Mouse (Mus musculus) lung, embryonic 14.5 days (tissue): Measurements from ENCODE around the gene Fam83c. TPM values are rescaled to one million over a fixed set of nuclear protein-coding genes. Genes with fewer than 3 reads are reported as not detected.
A peak's percentile ranks its signal among the peaks of the same experiment; 100 is the strongest.

Experiments used
- ATAC-seq: fragments of 200-750 bp; cut with Nextera tagmentation; 2 replicates; pipeline ENCODE4 v1.8.0; 2017; ENCODE audit warnings: mild to moderate bottlenecking, moderate TSS enrichment, moderate library complexity; ENCODE audit not compliant: insufficient read depth
- DNase-seq: peaks from one replicate; pipeline ENCODE4 v3.0.0-alpha.2; 2015
- H3K27ac ChIP-seq: fragments of 300-500 bp; sonication (generic); 2 replicates; pipeline ENCODE4 v1.5.1; 2014; ENCODE audit warnings: low read depth, mild to moderate bottlenecking, moderate library complexity
- H3K27me3 ChIP-seq: fragments of 300-500 bp; sonication (generic); 2 replicates; pipeline ENCODE4 v1.6.1; 2014; ENCODE audit warnings: low read length, control low read depth; ENCODE audit not compliant: insufficient read depth
- H3K36me3 ChIP-seq: fragments of 300-500 bp; sonication (generic); 2 replicates; pipeline ENCODE4 v1.6.1; 2014; ENCODE audit warnings: control low read depth; ENCODE audit not compliant: insufficient read depth
- H3K4me1 ChIP-seq: fragments of 300-500 bp; sonication (generic); 2 replicates; pipeline ENCODE4 v1.6.1; 2014; ENCODE audit warnings: antibody characterized with exemption, control low read depth; ENCODE audit not compliant: insufficient read depth
- H3K4me2 ChIP-seq: fragments of 300-500 bp; sonication (generic); 2 replicates; pipeline ENCODE4 v1.6.1; 2014; ENCODE audit warnings: mild to moderate bottlenecking
- H3K4me3 ChIP-seq: fragments of 300-500 bp; sonication (generic); 2 replicates; pipeline ENCODE4 v1.5.1; 2014; ENCODE audit warnings: low read depth, low read length
- H3K9ac ChIP-seq: fragments of 300-500 bp; sonication (generic); 2 replicates; pipeline ENCODE4 v1.6.1; 2014
- H3K9me3 ChIP-seq: fragments of 300-500 bp; sonication (generic); 2 replicates; pipeline ENCODE4 v1.6.1; 2016; ENCODE audit warnings: low read depth, low read length, control low read depth
- CTCF ChIP-seq: IDR thresholded peaks from 2 replicates; pipeline ENCODE4 v1.5.1; 2016; ENCODE audit warnings: antibody characterized with exemption, low read depth
- WGBS: fragments of 180-500 bp; shearing (Covaris S2); extraction: QIAGEN DNeasy Blood & Tissue Kit; methylation state at CpG from one replicate; pipeline ENCODE4 v1.1.7; 2014; 5-methylcytosine and 5-hydroxymethylcytosine counted together
- polyA plus RNA-seq: library from polyadenylated mRNA; unstranded; fragments of >200 nt; fragmentation: Nextera tagmentation; extraction: Ambion mirVana; gene quantifications from 2 replicates; pipeline ENCODE4 v1.2.1, GENCODE M21; 2014

The Fam83c gene
- polyA plus RNA-seq, 1 experiment from 2014 or later, result 0.11 TPM

- H3K9me3 ChIP-seq, result no peaks in the 10 kb centered on the region
- peak; percentile 96 for DNase-seq
- peak within 1 kb of the TSS; percentile 83 for H3K4me2 ChIP-seq
- TF ChIP-seq CTCF, result no peak
- peak within 1 kb of the TSS; percentile 80 for H3K9ac ChIP-seq
- peak; percentile 97 for ATAC-seq
- peak within 1 kb of the TSS; percentile 82 for H3K27ac ChIP-seq
- 2% methylated on average over 27 of the region's 27 CpGs for WGBS
- peak within 1 kb of the TSS; percentile 88 for H3K4me3 ChIP-seq
- H3K36me3 ChIP-seq, result peaks cover 20% of the 10 kb centered on the region
- no peaks in the 10 kb centered on the region; the same call in 1 of the 2 replicates for H3K4me1 ChIP-seq
- no peaks in the 10 kb centered on the region for H3K27me3 ChIP-seq
Observed at GRCm38 (mm10) chr2:155826630-155827424, 7.8 kb downstream of the Fam83c start, which contains the start of gene Eif6. TSS of gene Eif6 (minus strand) at chr2:155826925.

DNA sequence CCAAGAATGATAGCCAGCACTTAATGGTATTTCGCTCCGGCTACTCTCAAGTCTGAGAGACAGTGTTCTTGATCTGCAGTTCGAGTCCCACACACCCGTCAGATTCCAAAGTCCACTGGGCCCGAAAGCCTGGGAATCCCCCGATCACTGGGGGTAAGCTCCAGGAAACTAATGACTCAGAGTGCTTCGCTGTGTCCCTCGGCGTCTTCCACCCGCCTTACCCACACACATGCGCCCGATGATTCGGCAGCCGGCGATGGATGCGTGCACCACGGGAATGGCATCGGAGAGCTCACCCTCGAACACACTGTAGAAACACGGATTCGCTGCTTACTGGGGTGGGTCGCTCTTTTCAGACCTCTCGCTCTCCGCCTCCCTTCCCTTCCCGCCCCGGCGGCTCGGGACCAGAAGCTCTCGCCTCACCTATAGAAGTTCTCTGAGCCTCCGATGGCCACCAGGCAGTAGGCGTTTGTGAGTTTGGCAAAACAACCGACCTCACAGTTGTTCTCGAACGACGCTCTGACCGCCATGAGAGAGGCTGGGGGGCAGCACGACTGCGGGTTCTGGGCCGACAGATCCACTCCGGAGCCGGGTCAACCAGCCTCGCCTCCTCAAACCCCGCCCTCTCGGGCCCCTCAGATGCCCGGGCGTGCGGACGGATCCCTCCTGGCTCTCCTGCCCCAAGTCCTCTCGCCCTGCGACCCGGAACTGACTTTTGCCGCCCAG lies 8.6 kb downstream of the Fam83c start:
- ATAC-seq (0 out of 2 replicates have a peak, but pooled peaks have one; percentile 0), DNase-seq (peak; percentile 14)
- H3K4me3 ChIP-seq, result peak overlapping the region; percentile 88
- no peaks in the 10 kb centered on the region for H3K27me3 ChIP-seq
- no peaks in the 10 kb centered on the region; the same call in 1 of the 2 replicates for H3K4me1 ChIP-seq
- H3K4me2 ChIP-seq, result peak overlapping the region; percentile 83
- H3K27ac ChIP-seq, result peak overlapping the region; percentile 82
- no peak for TF ChIP-seq CTCF
- peak overlapping the region; percentile 80 for H3K9ac ChIP-seq
- no peaks in the 10 kb centered on the region for H3K9me3 ChIP-seq
- H3K36me3 ChIP-seq, result peaks cover 27% of the 10 kb centered on the region
- WGBS, result 1% methylated on average over 52 of the region's 52 CpGs

- no peak overlapping the region for H3K27ac ChIP-seq
- H3K36me3 ChIP-seq, result peaks cover 45% of the 10 kb centered on the region
- TF ChIP-seq CTCF, result no peak
- no peaks in the 10 kb centered on the region for H3K27me3 ChIP-seq
- H3K9me3 ChIP-seq, result no peaks in the 10 kb centered on the region
- no peak overlapping the region for H3K9ac ChIP-seq
- H3K4me2 ChIP-seq, result no peak overlapping the region
- DNase-seq, result no peak
- no peak overlapping the region for H3K4me3 ChIP-seq
- no peaks in the 10 kb centered on the region; the same call in 1 of the 2 replicates for H3K4me1 ChIP-seq
- ATAC-seq, result no peak
- 98% methylated on average over 8 of the region's 8 CpGs for WGBS
Observed at GRCm38 (mm10) chr2:155823722-155824121, 10.9 kb downstream of the Fam83c start.

GRCm38 (mm10) chr2:155820779-155821178 lies 13.9 kb downstream of the Fam83c start:
- ATAC-seq, result no peak
- Histone ChIP-seq H3K4me1 (no peaks in the 10 kb centered on the region), H3K27me3 (no peaks in the 10 kb centered on the region), H3K4me3 (no peak overlapping the region), H3K9ac (no peak overlapping the region), H3K27ac (no peak overlapping the region), H3K36me3 (peaks cover 45% of the 10 kb centered on the region), H3K9me3 (no peaks in the 10 kb centered on the region), H3K4me2 (no peak overlapping the region)
- no peak for TF ChIP-seq CTCF
- no peak for DNase-seq
- WGBS, result 89% methylated on average over 5 of the region's 5 CpGs

DNA sequence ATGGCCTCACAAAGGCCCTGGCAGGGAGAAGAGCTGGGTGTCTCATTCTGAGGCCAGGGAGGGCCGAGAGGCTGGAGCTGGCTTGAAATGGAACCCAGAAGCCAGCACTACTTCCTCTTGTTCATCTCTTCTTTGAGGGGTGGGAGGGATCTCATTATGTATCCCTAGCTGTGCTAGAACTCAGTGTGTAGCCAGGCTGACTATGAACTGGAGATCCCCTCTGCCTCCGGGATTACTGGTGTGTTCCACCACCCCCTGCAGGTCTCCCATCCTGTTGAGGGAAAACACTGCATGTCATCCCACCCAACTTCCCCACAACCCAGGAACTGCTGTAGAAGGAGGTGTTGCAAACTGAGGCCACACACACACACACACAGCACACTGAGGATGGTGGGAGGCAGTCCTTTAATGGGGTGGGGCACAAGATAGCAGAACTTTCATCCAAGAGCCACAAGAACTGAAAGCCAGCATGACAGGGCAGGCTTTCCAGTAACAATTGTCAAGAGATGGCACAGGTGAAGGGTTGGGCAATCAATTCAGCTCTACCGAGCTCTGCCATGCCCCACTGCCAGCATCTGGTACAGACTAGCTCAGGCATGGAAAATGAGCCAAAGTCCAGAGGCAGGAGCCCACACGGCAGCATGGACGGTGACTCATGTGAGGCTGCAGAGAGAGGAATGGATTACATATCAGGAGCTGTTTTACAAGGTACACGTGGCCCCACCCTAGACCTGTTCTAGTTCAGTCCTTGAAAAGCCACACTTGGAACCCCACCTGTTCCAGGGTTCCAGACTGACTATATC lies 15.0 kb downstream of the Fam83c start:
- no peak; the same call in 1 of the 2 replicates for ATAC-seq
- DNase-seq, result no peak
- H3K9me3 ChIP-seq, result no peaks in the 10 kb centered on the region
- H3K27ac ChIP-seq, result peak overlapping the region; percentile 60
- H3K36me3 ChIP-seq, result peaks cover 45% of the 10 kb centered on the region
- H3K4me2 ChIP-seq, result peak overlapping the region; percentile 81
- H3K9ac ChIP-seq, result peak overlapping the region; percentile 83; the same call in 1 of the 2 replicates
- 55% methylated on average over 6 of the region's 6 CpGs for WGBS
- no peaks in the 10 kb centered on the region for H3K4me1 ChIP-seq
- no peak for TF ChIP-seq CTCF
- peak overlapping the region; percentile 80 for H3K4me3 ChIP-seq
- no peaks in the 10 kb centered on the region for H3K27me3 ChIP-seq

DNA sequence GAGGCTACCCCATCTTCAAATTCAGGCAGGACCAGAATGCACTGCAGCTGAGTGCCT lies 15.4 kb downstream of the Fam83c start, which contains the start of gene BC029722:
Gene BC029722 (minus strand): TSS at position 35 of the 57 bp plus-strand sequence.
- TF ChIP-seq CTCF, result no peak
- no peak for ATAC-seq
- H3K27ac ChIP-seq, result peak within 1 kb of the TSS; percentile 84
- peaks cover 45% of the 10 kb centered on the region for H3K36me3 ChIP-seq
- H3K9me3 ChIP-seq, result no peaks in the 10 kb centered on the region
- peak within 1 kb of the TSS; percentile 83 for H3K9ac ChIP-seq
- no peaks in the 10 kb centered on the region for H3K27me3 ChIP-seq
- no peaks in the 10 kb centered on the region for H3K4me1 ChIP-seq
- H3K4me3 ChIP-seq, result peak within 1 kb of the TSS; percentile 80
- H3K4me2 ChIP-seq, result peak within 1 kb of the TSS; percentile 81
- no peak for DNase-seq
